Mouse (Mus musculus): ENCODE measurements at regions not wholly inside any gene's neighbourhood (a gene's known extent, or its start where the extent isn't known, plus 50 kb on each side); places are given as distances from the start of the nearest gene placed in this dataset.

DNA sequence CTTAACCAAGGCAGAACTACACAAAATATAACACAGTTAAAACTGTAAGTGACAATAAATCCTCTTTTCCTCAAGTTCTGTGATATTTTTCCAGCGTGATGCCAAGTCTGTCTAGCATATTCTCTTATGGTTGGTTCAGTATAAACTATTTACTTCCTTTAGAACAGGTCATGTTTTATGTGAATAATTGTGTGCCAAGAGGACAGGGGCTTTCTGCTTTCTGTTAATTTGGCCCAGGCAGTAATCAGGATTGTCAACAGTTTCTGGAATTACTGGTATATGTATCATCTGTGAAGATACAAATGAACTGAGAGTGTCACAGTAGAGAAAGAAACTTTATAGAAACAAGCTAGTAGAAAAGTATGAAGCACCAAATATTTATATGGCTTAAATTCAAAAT is 1039.5 kb upstream of the Adcyap1 start:
- DNase-seq (ENCODE audit: low spot score in 2 of 2) = no peak

- DNase-seq (ENCODE audit: low spot score in 2 of 2) = no peak
Observed at GRCm38 (mm10) chr17:92185740-92186139, 1013.1 kb upstream of the Adcyap1 start.

- peak; percentile 9 to 13 for DNase-seq (ENCODE audit: low spot score in 2 of 2)
Observed at GRCm38 (mm10) chr17:92210730-92211129, 988.1 kb upstream of the Adcyap1 start.

- no peak for DNase-seq (ENCODE audit: low spot score in 2 of 2)
Observed at GRCm38 (mm10) chr17:92216464-92216863, 982.4 kb upstream of the Adcyap1 start.
